Mouse (Mus musculus) embryonic fibroblast, embryonic 13.5 days (primary cell): ENCODE results near the gene Mylip.

Experiments used
- CTCF ChIP-seq: IDR thresholded peaks from 2 replicates; pipeline ENCODE4 v1.5.1; 2011; ENCODE audit warnings: mild to moderate bottlenecking, control low read depth, low read length, moderate library complexity, borderline replicate concordance; ENCODE audit not compliant: insufficient read depth
- POLR2A ChIP-seq: IDR thresholded peaks from 2 replicates; pipeline ENCODE4 v1.6.1; 2011; ENCODE audit warnings: low read depth, mild to moderate bottlenecking, control low read depth, low read length, moderate library complexity

- TF ChIP-seq CTCF (no peak), POLR2A (no peak)
Measured at GRCm38 (mm10) chr13:45416621-45417057, 27.1 kb downstream of the Mylip start.
